In the genomic region with DNA sequence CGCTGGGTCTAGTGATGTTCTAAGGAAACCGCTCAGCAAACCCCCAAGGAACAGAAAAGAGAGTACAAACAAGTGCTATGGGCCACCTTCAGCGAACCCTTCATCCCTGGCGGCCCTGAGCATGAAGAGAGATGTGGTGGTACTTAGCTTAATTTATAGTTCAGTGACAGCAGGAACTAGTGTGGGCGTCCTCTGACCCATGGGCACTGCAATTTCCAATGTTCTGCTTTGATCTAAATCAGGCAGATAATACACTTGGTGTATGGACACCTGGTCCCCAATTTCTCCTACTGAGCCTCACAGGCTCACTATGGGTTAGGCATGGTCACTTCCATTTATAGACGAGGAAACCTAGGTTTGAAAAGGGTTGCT, we compare ENCODE assay signal across 9 mouse cellular contexts. TPM values are rescaled to one million over a fixed set of nuclear protein-coding genes. Genes with fewer than 3 reads are reported as not detected.
DNase-seq lines count a peak whose midpoint lies in the region; ATAC-seq lines count a peak whose summit lies in the region.
"Had no signal": no experiment of that assay in that cellular context is flagged by ENCODE, and none has a peak within 500 bp of the region (broad histone marks: within the 10 kb centered on the region; RNA-seq: fewer than 3 reads in every experiment).

No protein-coding gene starts in this region.

- H3K4me1 ChIP-seq in heart, embryonic 15.5 days (replicated peaks): peaks cover 9% of the 10 kb centered on the region
- H3K4me1 ChIP-seq in embryonic facial prominence, embryonic 12.5 days: no peaks in the 10 kb centered on the region
- 0 out of 2 replicates have a peak, but pooled peaks cover 5% of the 10 kb centered on the region for H3K4me1 ChIP-seq in intestine, embryonic 14.5 days (replicated peaks; ENCODE audit: control insufficient read depth, insufficient read depth, low read length)
- H3K4me1 ChIP-seq in midbrain, embryonic 16.5 days (ENCODE audit: control insufficient read depth, insufficient read depth, low read length): no peaks in the 10 kb centered on the region; the same call in 1 of the 2 replicates

- no peaks in the 10 kb centered on the region for H3K36me3 ChIP-seq in heart, embryonic 15.5 days
- H3K36me3 ChIP-seq in embryonic facial prominence, embryonic 12.5 days: no peaks in the 10 kb centered on the region
- no peaks in the 10 kb centered on the region for H3K36me3 ChIP-seq in intestine, embryonic 14.5 days (ENCODE audit: control insufficient read depth, insufficient read depth, low read length)
- H3K36me3 ChIP-seq in midbrain, embryonic 16.5 days (ENCODE audit: control insufficient read depth, insufficient read depth, low read length): no peaks in the 10 kb centered on the region

- H3K4me2 ChIP-seq in heart, embryonic 15.5 days: peak overlapping the region; percentile 96
- H3K4me2 ChIP-seq in embryonic facial prominence, embryonic 12.5 days (replicated peaks): peak overlapping the region; percentile 97
- H3K4me2 ChIP-seq in intestine, embryonic 14.5 days (ENCODE audit: low read length): peak overlapping the region; percentile 91
- peak overlapping the region; percentile 94 for H3K4me2 ChIP-seq in midbrain, embryonic 16.5 days (ENCODE audit: low read length)

- no peaks in the 10 kb centered on the region for H3K9me3 ChIP-seq in heart, embryonic 15.5 days (replicated peaks)
- no peaks in the 10 kb centered on the region for H3K9me3 ChIP-seq in embryonic facial prominence, embryonic 12.5 days
- H3K9me3 ChIP-seq in intestine, embryonic 14.5 days (ENCODE audit: control insufficient read depth, low read length): no peaks in the 10 kb centered on the region
- no peaks in the 10 kb centered on the region for H3K9me3 ChIP-seq in midbrain, embryonic 16.5 days (replicated peaks; ENCODE audit: control insufficient read depth, low read length, poor library complexity, severe bottlenecking)

- no peak overlapping the region for H3K27ac ChIP-seq in heart, embryonic 15.5 days
- no peak overlapping the region for H3K27ac ChIP-seq in embryonic facial prominence, embryonic 12.5 days
- H3K27ac ChIP-seq in intestine, embryonic 14.5 days (ENCODE audit: low read depth): no peak overlapping the region
- no peak overlapping the region for H3K27ac ChIP-seq in midbrain, embryonic 16.5 days (ENCODE audit: low read length)

- peak overlapping the region; percentile 44 for H3K9ac ChIP-seq in heart, embryonic 15.5 days
- H3K9ac ChIP-seq in embryonic facial prominence, embryonic 12.5 days: peak overlapping the region; percentile 53
- peak overlapping the region; percentile 38 for H3K9ac ChIP-seq in intestine, embryonic 14.5 days (ENCODE audit: low read length)
- H3K9ac ChIP-seq in midbrain, embryonic 16.5 days (ENCODE audit: low read depth, low read length): peak overlapping the region; percentile 76

- WGBS in heart, embryonic 15.5 days: 9% methylated on average over 6 of the region's 6 CpGs
- WGBS in embryonic facial prominence, embryonic 12.5 days: 10% methylated on average over 6 of the region's 6 CpGs
- WGBS in intestine, embryonic 14.5 days: 11% methylated on average over 6 of the region's 6 CpGs
- 9% methylated on average over 6 of the region's 6 CpGs for WGBS in midbrain, embryonic 16.5 days

- H3K27me3 ChIP-seq in heart, embryonic 15.5 days: peaks cover 28% of the 10 kb centered on the region
- H3K27me3 ChIP-seq in embryonic facial prominence, embryonic 12.5 days: peaks cover 31% of the 10 kb centered on the region
- H3K27me3 ChIP-seq in intestine, embryonic 14.5 days (replicated peaks; ENCODE audit: control insufficient read depth, insufficient read depth, low read length): peaks cover 31% of the 10 kb centered on the region
- H3K27me3 ChIP-seq in midbrain, embryonic 16.5 days (ENCODE audit: control insufficient read depth, insufficient read depth, low read depth, low read length): peaks cover 2% of the 10 kb centered on the region; the same call in 1 of the 2 replicates

- no peak for ATAC-seq in heart, embryonic 15.5 days (replicated peaks; ENCODE audit: insufficient number of reproducible peaks, insufficient read depth, low FRiP score, low read depth)
- no peak for ATAC-seq in embryonic facial prominence, embryonic 12.5 days (ENCODE audit: insufficient number of reproducible peaks, insufficient read depth, low FRiP score, low TSS enrichment)
- no peak for ATAC-seq in intestine, embryonic 14.5 days (replicated peaks; ENCODE audit: low FRiP score, low TSS enrichment, low read depth)
- ATAC-seq in midbrain, embryonic 16.5 days: peak; percentile 5; the same call in 1 of the 2 replicates
- no peak for ATAC-seq in erythroblast, adult 5-6 weeks (replicated peaks; ENCODE audit: low FRiP score, poor library complexity, severe bottlenecking)

- peak overlapping the region; percentile 54 for H3K4me3 ChIP-seq in heart, embryonic 15.5 days
- peak overlapping the region; percentile 57 for H3K4me3 ChIP-seq in embryonic facial prominence, embryonic 12.5 days
- H3K4me3 ChIP-seq in intestine, embryonic 14.5 days (ENCODE audit: low read depth, low read length): peak overlapping the region; percentile 50
- peak overlapping the region; percentile 64 for H3K4me3 ChIP-seq in midbrain, embryonic 16.5 days (ENCODE audit: low read depth, low read length)

- no peak for DNase-seq in heart, adult 8-10 months (ENCODE audit: low spot score)
- DNase-seq in intestine, embryonic 14.5 days (ENCODE audit: low spot score): no peak
- no peak for DNase-seq in thymus, postnatal 14 days
- DNase-seq in frontal cortex, postnatal 25 days (ENCODE audit: low spot score in 2 of 2): no peak
- DNase-seq: kidney, adult 18-20 months had no signal

RNA-seq across cellular contexts. Expression of gene Stac, which starts 0.3 kb away (rescaled TPM):
- 1.3 and 3.1 TPM in 2 replicates for polyA plus RNA-seq in heart, embryonic 15.5 days (2015; fragmentation: Nextera tagmentation; extraction: Ambion mirVana)
- total RNA-seq in heart, adult 8-10 months (2022): under 1 TPM in 3 of 4 experiments, not detected in 1; 0.13 to 0.52 (median 0.22) TPM
- 1.8 and 2.2 TPM in 2 replicates for polyA plus RNA-seq in embryonic facial prominence, embryonic 12.5 days (2016; fragmentation: Nextera tagmentation; extraction: Ambion mirVana)
- polyA plus RNA-seq in intestine, embryonic 14.5 days (2014; fragmentation: Nextera tagmentation; extraction: Ambion mirVana): 2.4 and 2.7 TPM in 2 replicates
- 6.3 and 8.6 TPM in 2 replicates for polyA plus RNA-seq in midbrain, embryonic 16.5 days (2015; fragmentation: Nextera tagmentation; extraction: Ambion mirVana)
- not detected in 2 replicates for total RNA-seq in erythroblast, adult 5-6 weeks (2015; ENCODE audit: low replicate concordance)
- total RNA-seq in erythroblast, adult 5-6 weeks (2017; ENCODE audit: low replicate concordance): not detected in 2 replicates
